Mouse (Mus musculus) forebrain, embryonic 13.5 days (tissue): ENCODE results near the gene C1qa. TPM values are rescaled to one million over a fixed set of nuclear protein-coding genes. Genes with fewer than 3 reads are reported as not detected.

Experiments
- ATAC-seq: fragments of 200-750 bp; cut with Nextera tagmentation; 2 replicates; pipeline ENCODE4 v1.8.0; 2017
- H3K27ac ChIP-seq: fragments of 300-500 bp; sonication (generic); 2 replicates; pipeline ENCODE4 v1.5.1; 2015; ENCODE audit warnings: inconsistent platforms, mild to moderate bottlenecking, moderate library complexity
- H3K27me3 ChIP-seq: fragments of 300-500 bp; sonication (generic); 2 replicates; pipeline ENCODE4 v1.6.1; 2015; ENCODE audit warnings: mild to moderate bottlenecking, inconsistent platforms
- H3K36me3 ChIP-seq: fragments of 300-500 bp; sonication (generic); 2 replicates; pipeline ENCODE4 v1.6.1; 2015; ENCODE audit warnings: mild to moderate bottlenecking, inconsistent platforms; ENCODE audit not compliant: poor library complexity, severe bottlenecking
- H3K4me1 ChIP-seq: fragments of 300-500 bp; sonication (generic); 2 replicates; pipeline ENCODE4 v1.6.1; 2015; ENCODE audit warnings: inconsistent platforms
- H3K4me2 ChIP-seq: fragments of 300-500 bp; sonication (generic); 2 replicates; pipeline ENCODE4 v1.6.1; 2015; ENCODE audit warnings: inconsistent platforms, mild to moderate bottlenecking, moderate library complexity
- H3K4me3 ChIP-seq: fragments of 300-500 bp; sonication (generic); 2 replicates; pipeline ENCODE4 v1.5.1; 2015; ENCODE audit warnings: mild to moderate bottlenecking, inconsistent platforms
- H3K9ac ChIP-seq: fragments of 300-500 bp; sonication (generic); 2 replicates; pipeline ENCODE4 v1.6.1; 2015; ENCODE audit warnings: mild to moderate bottlenecking, inconsistent platforms
- H3K9me3 ChIP-seq: fragments of 300-500 bp; sonication (generic); replicated peaks from 2 replicates; pipeline ENCODE4 v1.6.1; 2016; ENCODE audit warnings: inconsistent platforms
- WGBS: fragments of 180-500 bp; shearing (Covaris S2); methylation state at CpG from one replicate; pipeline ENCODE4 v1.1.7; 2015; 5-methylcytosine and 5-hydroxymethylcytosine counted together
- polyA plus RNA-seq: library from polyadenylated mRNA; unstranded; fragments of >200 nt; fragmentation: Nextera tagmentation; extraction: Ambion mirVana; gene quantifications from 2 replicates; pipeline ENCODE4 v1.2.1, GENCODE M21; 2015

Gene C1qa
- polyA plus RNA-seq, 1 experiment from 2014 or later = 12.0 TPM

GRCm38 (mm10) chr4:136896461-136896860 lies 2.1 kb downstream of the C1qa start:
- Histone ChIP-seq H3K27ac (no peak overlapping the region), H3K4me2 (peak overlapping the region; percentile 42; the same call in 1 of the 2 replicates), H3K27me3 (peaks cover 48% of the 10 kb centered on the region), H3K9me3 (no peaks in the 10 kb centered on the region), H3K4me1 (peaks cover 7% of the 10 kb centered on the region), H3K4me3 (no peak overlapping the region), H3K9ac (no peak overlapping the region), H3K36me3 (no peaks in the 10 kb centered on the region)
- WGBS = 33% methylated on average over 10 of the region's 10 CpGs
- ATAC-seq = no peak

GRCm38 (mm10) chr4:136895861-136896260 lies 2.7 kb downstream of the C1qa start:
- H3K9ac ChIP-seq = no peak overlapping the region
- ATAC-seq = no peak
- no peaks in the 10 kb centered on the region for H3K36me3 ChIP-seq
- WGBS = 2% methylated on average over 15 of the region's 15 CpGs
- H3K27me3 ChIP-seq = peaks cover 50% of the 10 kb centered on the region
- peaks cover 7% of the 10 kb centered on the region for H3K4me1 ChIP-seq
- no peak overlapping the region for H3K4me3 ChIP-seq
- peak overlapping the region; percentile 42; the same call in 1 of the 2 replicates for H3K4me2 ChIP-seq
- H3K27ac ChIP-seq = no peak overlapping the region
- no peaks in the 10 kb centered on the region for H3K9me3 ChIP-seq

- WGBS = 71% methylated on average over 4 of the region's 4 CpGs
- no peaks in the 10 kb centered on the region for H3K36me3 ChIP-seq
- H3K27me3 ChIP-seq = peaks cover 53% of the 10 kb centered on the region
- peaks cover 7% of the 10 kb centered on the region for H3K4me1 ChIP-seq
- H3K9ac ChIP-seq = no peak overlapping the region
- no peak for ATAC-seq
- no peak overlapping the region for H3K4me2 ChIP-seq
- no peak overlapping the region; the same call in 1 of the 2 replicates for H3K27ac ChIP-seq
- H3K4me3 ChIP-seq = no peak overlapping the region
- no peaks in the 10 kb centered on the region for H3K9me3 ChIP-seq
These were observed 3.8 kb downstream of the C1qa start for GRCm38 (mm10) chr4:136894821-136895220.

GRCm38 (mm10) chr4:136893691-136894543 lies 4.7 kb downstream of the C1qa start:
- no peak overlapping the region for H3K4me2 ChIP-seq
- no peak overlapping the region for H3K9ac ChIP-seq
- 5% methylated on average over 9 of the region's 9 CpGs for WGBS
- H3K36me3 ChIP-seq = no peaks in the 10 kb centered on the region
- H3K27me3 ChIP-seq = peaks cover 53% of the 10 kb centered on the region
- H3K4me3 ChIP-seq = no peak overlapping the region
- H3K27ac ChIP-seq = no peak overlapping the region
- H3K9me3 ChIP-seq = no peaks in the 10 kb centered on the region
- H3K4me1 ChIP-seq = peaks cover 7% of the 10 kb centered on the region
- peak; percentile 85 for ATAC-seq

GRCm38 (mm10) chr4:136892811-136893210 lies 5.8 kb downstream of the C1qa start, which contains the start of gene C1qc:
C1qc (minus strand) TSS chr4:136893065.
- no peaks in the 10 kb centered on the region for H3K36me3 ChIP-seq
- H3K27me3 ChIP-seq = peaks cover 53% of the 10 kb centered on the region
- H3K4me1 ChIP-seq = peaks cover 7% of the 10 kb centered on the region
- no peak for ATAC-seq
- H3K4me3 ChIP-seq = no peak within 1 kb of the TSS
- H3K4me2 ChIP-seq = no peak within 1 kb of the TSS
- H3K27ac ChIP-seq = no peak within 1 kb of the TSS
- H3K9ac ChIP-seq = no peak within 1 kb of the TSS
- no peaks in the 10 kb centered on the region for H3K9me3 ChIP-seq
- 62% methylated on average over 5 of the region's 5 CpGs for WGBS

- 70% methylated on average over 7 of the region's 7 CpGs for WGBS
- no peaks in the 10 kb centered on the region for H3K36me3 ChIP-seq
- H3K4me2 ChIP-seq = no peak overlapping the region
- peaks cover 7% of the 10 kb centered on the region for H3K4me1 ChIP-seq
- ATAC-seq = no peak
- H3K9ac ChIP-seq = no peak overlapping the region
- no peaks in the 10 kb centered on the region for H3K9me3 ChIP-seq
- H3K4me3 ChIP-seq = no peak overlapping the region
- H3K27me3 ChIP-seq = peaks cover 53% of the 10 kb centered on the region
- H3K27ac ChIP-seq = no peak overlapping the region
These were observed 6.2 kb downstream of the C1qa start for GRCm38 (mm10) chr4:136892371-136892770.

- H3K4me1 ChIP-seq = peaks cover 4% of the 10 kb centered on the region
- no peaks in the 10 kb centered on the region for H3K9me3 ChIP-seq
- WGBS = 91% methylated on average over 4 of the region's 4 CpGs
- H3K27ac ChIP-seq = no peak overlapping the region
- ATAC-seq = no peak
- no peaks in the 10 kb centered on the region for H3K36me3 ChIP-seq
- no peak overlapping the region for H3K4me3 ChIP-seq
- no peak overlapping the region for H3K9ac ChIP-seq
- peaks cover 41% of the 10 kb centered on the region for H3K27me3 ChIP-seq
- no peak overlapping the region for H3K4me2 ChIP-seq
These were observed 7.5 kb downstream of the C1qa start for GRCm38 (mm10) chr4:136891115-136891514.

- Histone ChIP-seq H3K9me3 (no peaks in the 10 kb centered on the region), H3K4me2 (no peak overlapping the region), H3K36me3 (no peaks in the 10 kb centered on the region), H3K4me1 (no peaks in the 10 kb centered on the region), H3K27ac (no peak overlapping the region), H3K4me3 (no peak overlapping the region), H3K9ac (no peak overlapping the region), H3K27me3 (peaks cover 30% of the 10 kb centered on the region)
- WGBS = 89% methylated on average over 15 of the region's 15 CpGs
- no peak for ATAC-seq
These were observed 8.6 kb downstream of the C1qa start for GRCm38 (mm10) chr4:136889981-136890380.

GRCm38 (mm10) chr4:136887714-136888113 lies 10.9 kb downstream of the C1qa start:
- H3K4me1 ChIP-seq = no peaks in the 10 kb centered on the region
- no peaks in the 10 kb centered on the region for H3K36me3 ChIP-seq
- H3K4me3 ChIP-seq = no peak overlapping the region
- no peaks in the 10 kb centered on the region for H3K9me3 ChIP-seq
- H3K9ac ChIP-seq = no peak overlapping the region
- no peak for ATAC-seq
- WGBS = 75% methylated on average over 5 of the region's 5 CpGs
- H3K27ac ChIP-seq = no peak overlapping the region
- H3K27me3 ChIP-seq = peaks cover 13% of the 10 kb centered on the region
- no peak overlapping the region for H3K4me2 ChIP-seq

GRCm38 (mm10) chr4:136886101-136886500 lies 12.5 kb downstream of the C1qa start, which contains the start of gene C1qb:
C1qb (minus strand) TSS chr4:136886187.
- Histone ChIP-seq H3K36me3 (no peaks in the 10 kb centered on the region), H3K4me3 (no peak within 1 kb of the TSS), H3K9ac (no peak within 1 kb of the TSS), H3K4me2 (no peak within 1 kb of the TSS), H3K9me3 (no peaks in the 10 kb centered on the region), H3K27me3 (peaks cover 10% of the 10 kb centered on the region), H3K27ac (no peak within 1 kb of the TSS), H3K4me1 (no peaks in the 10 kb centered on the region)
- WGBS = 81% methylated on average over 7 of the region's 7 CpGs
- no peak for ATAC-seq

GRCm38 (mm10) chr4:136878601-136879000 lies 20.0 kb downstream of the C1qa start:
- Histone ChIP-seq H3K4me1 (no peaks in the 10 kb centered on the region), H3K36me3 (no peaks in the 10 kb centered on the region), H3K4me3 (no peak overlapping the region), H3K4me2 (no peak overlapping the region), H3K27ac (no peak overlapping the region), H3K9ac (no peak overlapping the region), H3K27me3 (peaks cover 6% of the 10 kb centered on the region; the same call in 1 of the 2 replicates), H3K9me3 (no peaks in the 10 kb centered on the region)
- no peak for ATAC-seq
- WGBS = 26% methylated on average over 5 of the region's 5 CpGs

GRCm38 (mm10) chr4:136878171-136878570 lies 20.4 kb downstream of the C1qa start:
- Histone ChIP-seq H3K36me3 (no peaks in the 10 kb centered on the region), H3K4me2 (no peak overlapping the region), H3K9ac (no peak overlapping the region), H3K27me3 (peaks cover 6% of the 10 kb centered on the region; the same call in 1 of the 2 replicates), H3K4me1 (no peaks in the 10 kb centered on the region), H3K27ac (no peak overlapping the region), H3K4me3 (no peak overlapping the region), H3K9me3 (no peaks in the 10 kb centered on the region)
- 51% methylated on average over 8 of the region's 8 CpGs for WGBS
- no peak for ATAC-seq
